Mouse (Mus musculus) lung, postnatal 0 days (tissue): Measurements from ENCODE around the gene Ppp3ca. TPM values are rescaled to one million over a fixed set of nuclear protein-coding genes. Genes with fewer than 3 reads are reported as not detected.

ENCODE experiments used
- ATAC-seq: fragments of 200-750 bp; cut with Nextera tagmentation; 2 replicates; pipeline ENCODE4 v1.8.0; 2017; ENCODE audit warnings: moderate library complexity
- DNase-seq: peaks from one replicate; pipeline ENCODE4 v3.0.0-alpha.2; 2016; ENCODE audit warnings: low spot score
- H3K27ac ChIP-seq: fragments of 300-500 bp; sonication (generic); 2 replicates; pipeline ENCODE4 v1.5.1; 2014; ENCODE audit warnings: antibody characterized with exemption, mild to moderate bottlenecking, low read length, mixed read lengths
- H3K27me3 ChIP-seq: fragments of 300-500 bp; sonication (generic); replicated peaks from 2 replicates; pipeline ENCODE4 v1.6.1; 2014; ENCODE audit warnings: low read length, mixed read lengths; ENCODE audit not compliant: insufficient read depth
- H3K36me3 ChIP-seq: fragments of 300-500 bp; sonication (generic); 2 replicates; pipeline ENCODE4 v1.6.1; 2014; ENCODE audit warnings: low read length, mixed read lengths; ENCODE audit not compliant: insufficient read depth
- H3K4me1 ChIP-seq: fragments of 300-500 bp; sonication (generic); 2 replicates; pipeline ENCODE4 v1.6.1; 2014; ENCODE audit warnings: antibody characterized with exemption, low read depth, low read length, mixed read lengths; ENCODE audit not compliant: insufficient read depth
- H3K4me2 ChIP-seq: fragments of 300-500 bp; sonication (generic); replicated peaks from 2 replicates; pipeline ENCODE4 v1.6.1; 2014; ENCODE audit warnings: low read depth, mild to moderate bottlenecking, low read length, moderate library complexity, mixed read lengths
- H3K4me3 ChIP-seq: fragments of 300-500 bp; sonication (generic); 2 replicates; pipeline ENCODE4 v1.5.1; 2014; ENCODE audit warnings: low read depth, low read length
- H3K9ac ChIP-seq: fragments of 300-500 bp; sonication (generic); replicated peaks from 2 replicates; pipeline ENCODE4 v1.6.1; 2014; ENCODE audit warnings: low read depth, mild to moderate bottlenecking
- H3K9me3 ChIP-seq: fragments of 300-500 bp; sonication (generic); 2 replicates; pipeline ENCODE4 v1.6.1; 2016; ENCODE audit warnings: low read length, mixed read lengths
- CTCF ChIP-seq: IDR thresholded peaks from 2 replicates; pipeline ENCODE4 v1.5.1; 2016; ENCODE audit warnings: antibody characterized with exemption, mild to moderate bottlenecking
- EP300 ChIP-seq: IDR thresholded peaks from 2 replicates; pipeline ENCODE4 v1.6.1; 2016; ENCODE audit warnings: antibody characterized with exemption, mild to moderate bottlenecking, control low read depth
- WGBS: fragments of 180-500 bp; shearing (Covaris S2); extraction: QIAGEN DNeasy Blood & Tissue Kit; methylation state at CpG from one replicate; pipeline ENCODE4 v1.1.7; 2014; 5-methylcytosine and 5-hydroxymethylcytosine counted together
- polyA plus RNA-seq: library from polyadenylated mRNA; unstranded; fragments of >200 nt; fragmentation: Nextera tagmentation; extraction: Ambion mirVana; gene quantifications from 2 replicates; pipeline ENCODE4 v1.2.1, GENCODE M21; 2015

Gene Ppp3ca
- polyA plus RNA-seq, 1 experiment from 2014 or later = 105 TPM

DNA sequence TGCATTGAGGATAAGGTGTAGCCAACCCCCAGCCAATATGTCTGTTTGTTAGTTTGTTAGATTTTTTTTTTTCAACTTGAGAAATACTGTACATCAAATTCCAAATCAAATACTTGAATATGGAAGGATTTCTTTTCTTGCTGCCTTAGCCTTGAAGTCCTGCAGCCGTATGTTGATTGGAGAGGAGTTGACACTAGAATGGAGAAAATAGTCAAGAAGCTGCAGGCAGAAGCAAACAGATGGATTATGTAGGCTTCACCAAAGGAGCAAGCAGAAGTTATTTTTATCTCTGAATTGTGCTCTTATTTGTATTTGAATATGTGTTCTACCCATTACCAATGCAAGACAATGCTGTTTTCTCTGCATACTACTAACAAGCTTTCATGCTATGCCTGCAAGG, 282.9 kb downstream of the Ppp3ca start:
- no peaks in the 10 kb centered on the region for H3K27me3 ChIP-seq
- whole genome bisulfite sequencing = 76% methylated on average over 1 of the region's 1 CpGs
- no peak for ATAC-seq
- TF ChIP-seq EP300 (no peak), CTCF (no peak)
- H3K9me3 ChIP-seq = no peaks in the 10 kb centered on the region
- DNase-seq = no peak
- H3K4me2 ChIP-seq = no peak overlapping the region
- H3K27ac ChIP-seq = no peak overlapping the region
- H3K36me3 ChIP-seq = no peaks in the 10 kb centered on the region
- no peak overlapping the region for H3K9ac ChIP-seq
- no peak overlapping the region for H3K4me3 ChIP-seq
- H3K4me1 ChIP-seq = no peaks in the 10 kb centered on the region

DNA sequence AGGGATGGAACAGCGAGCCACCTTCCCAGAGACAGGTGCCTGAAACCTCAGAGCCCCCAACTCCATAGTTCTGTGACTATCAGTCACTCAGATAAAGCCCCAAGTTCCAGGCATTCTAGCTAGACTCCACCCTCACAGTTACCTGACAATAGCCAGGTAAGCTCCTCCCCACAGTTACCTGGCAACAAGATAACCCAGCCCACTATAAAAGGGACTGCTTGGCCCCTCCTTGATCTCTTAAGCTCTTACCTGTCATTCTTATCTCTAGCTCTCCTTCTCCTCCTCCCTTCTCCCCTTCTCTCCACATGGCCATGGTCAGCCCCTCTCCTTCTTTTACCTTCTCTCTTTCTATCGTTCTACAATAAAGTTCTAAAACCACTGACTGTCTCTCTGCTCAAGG, 285.1 kb downstream of the Ppp3ca start:
- Histone ChIP-seq H3K4me2 (no peak overlapping the region), H3K9ac (no peak overlapping the region), H3K4me1 (no peaks in the 10 kb centered on the region), H3K27ac (no peak overlapping the region), H3K4me3 (no peak overlapping the region), H3K9me3 (no peaks in the 10 kb centered on the region), H3K27me3 (no peaks in the 10 kb centered on the region), H3K36me3 (no peaks in the 10 kb centered on the region)
- no peak for ATAC-seq
- WGBS = 80% methylated on average over 2 of the region's 2 CpGs
- no peak for DNase-seq
- TF ChIP-seq CTCF = no peak
- no peak for TF ChIP-seq EP300

DNA sequence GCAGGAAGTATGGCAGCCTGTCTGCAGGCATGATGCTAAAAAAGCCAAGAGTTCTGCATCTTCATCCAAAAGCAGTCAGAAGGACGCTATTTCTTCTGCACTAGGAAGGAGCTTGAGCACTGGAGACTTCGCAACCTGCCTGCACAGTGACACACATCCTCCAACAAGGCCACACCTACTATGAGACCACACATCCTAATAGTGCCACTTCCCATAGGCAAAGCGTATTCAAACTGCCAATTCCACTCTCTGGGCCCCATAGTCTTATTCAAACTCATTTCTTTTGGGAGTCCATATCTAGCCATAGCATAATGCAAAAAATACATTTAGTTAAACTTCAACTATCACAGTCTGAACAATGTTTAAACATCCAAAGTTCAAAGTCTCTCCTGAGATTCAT, 290.4 kb downstream of the Ppp3ca start:
- Histone ChIP-seq H3K4me2 (no peak overlapping the region), H3K9me3 (no peaks in the 10 kb centered on the region), H3K9ac (no peak overlapping the region), H3K27ac (no peak overlapping the region), H3K27me3 (no peaks in the 10 kb centered on the region), H3K4me3 (no peak overlapping the region), H3K4me1 (no peaks in the 10 kb centered on the region), H3K36me3 (no peaks in the 10 kb centered on the region)
- 89% methylated on average over 3 of the region's 3 CpGs for WGBS
- no peak for TF ChIP-seq CTCF
- no peak for ATAC-seq
- no peak for DNase-seq

DNA sequence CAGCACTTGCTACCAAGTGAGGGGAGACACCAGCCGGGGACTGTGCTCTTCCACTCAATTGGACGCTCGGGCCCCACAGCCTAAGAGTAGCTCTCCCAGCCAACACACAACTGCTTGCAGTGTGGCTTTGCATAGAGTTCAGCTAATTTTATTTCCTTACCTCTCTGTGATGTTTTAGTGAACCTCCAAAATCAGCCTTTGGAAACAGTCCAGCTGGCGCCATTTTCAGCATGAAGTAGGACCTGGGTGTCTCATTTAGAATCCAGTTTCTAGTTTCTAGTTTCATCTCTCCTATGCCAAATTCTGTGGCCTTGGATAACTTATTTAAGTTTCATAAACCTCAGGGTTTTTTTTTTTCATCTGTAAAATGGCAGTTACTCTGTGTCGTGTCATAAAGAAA, 296.9 kb downstream of the Ppp3ca start:
- no peaks in the 10 kb centered on the region for H3K9me3 ChIP-seq
- H3K4me1 ChIP-seq = no peaks in the 10 kb centered on the region
- no peak for TF ChIP-seq CTCF
- TF ChIP-seq EP300 = no peak
- no peak for DNase-seq
- H3K27me3 ChIP-seq = no peaks in the 10 kb centered on the region
- H3K36me3 ChIP-seq = no peaks in the 10 kb centered on the region
- ATAC-seq = no peak
- H3K4me3 ChIP-seq = no peak overlapping the region
- no peak overlapping the region for H3K27ac ChIP-seq
- no peak overlapping the region for H3K9ac ChIP-seq
- H3K4me2 ChIP-seq = no peak overlapping the region
- WGBS = 89% methylated on average over 5 of the region's 5 CpGs

DNA sequence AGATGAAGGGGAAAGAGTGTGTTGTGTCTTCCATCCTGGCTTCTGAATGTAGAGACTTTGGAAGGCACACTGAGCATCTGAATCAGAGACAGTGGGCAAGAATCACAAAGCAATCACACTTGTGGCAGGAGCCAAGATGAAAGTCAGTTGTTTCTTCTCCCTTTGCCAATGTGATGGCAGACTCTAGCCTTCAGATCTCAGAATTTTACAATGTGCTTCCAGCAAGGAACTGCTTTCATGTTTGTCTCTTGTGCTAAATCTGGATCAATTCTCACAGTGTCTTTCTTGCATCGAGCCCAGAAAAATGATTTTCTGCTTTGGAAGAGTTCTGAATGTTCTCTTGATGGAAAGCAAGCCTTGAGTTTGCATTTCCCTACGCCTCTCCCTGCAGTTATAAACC, 297.6 kb downstream of the Ppp3ca start:
- no peaks in the 10 kb centered on the region for H3K9me3 ChIP-seq
- H3K4me3 ChIP-seq = no peak overlapping the region
- H3K4me2 ChIP-seq = no peak overlapping the region
- DNase-seq (no peak), ATAC-seq (no peak)
- no peaks in the 10 kb centered on the region for H3K36me3 ChIP-seq
- H3K9ac ChIP-seq = no peak overlapping the region
- no peak for TF ChIP-seq EP300
- no peak for TF ChIP-seq CTCF
- no peak overlapping the region for H3K27ac ChIP-seq
- 83% methylated on average over 2 of the region's 2 CpGs for WGBS
- no peaks in the 10 kb centered on the region for H3K4me1 ChIP-seq
- H3K27me3 ChIP-seq = no peaks in the 10 kb centered on the region

DNA sequence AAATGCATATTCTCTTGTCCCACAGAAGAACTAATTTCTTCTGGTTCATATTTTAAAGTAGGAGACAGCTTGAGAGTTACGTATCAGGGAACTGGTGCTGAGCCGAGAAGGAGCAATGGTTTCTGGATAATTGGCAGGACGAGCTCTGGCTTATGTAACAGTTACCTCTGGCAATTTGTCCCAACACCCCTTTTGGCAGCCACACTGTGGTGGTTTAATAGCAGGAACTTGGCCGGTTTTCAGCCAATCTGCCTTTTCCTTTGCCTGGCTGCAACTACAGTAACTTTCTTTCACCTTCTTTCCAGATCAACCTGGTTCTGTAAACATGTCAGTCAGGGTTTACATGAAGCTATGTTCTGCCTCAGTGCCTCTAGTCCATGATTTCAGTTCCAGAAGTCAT, 299.9 kb downstream of the Ppp3ca start:
- Histone ChIP-seq H3K27ac (no peak overlapping the region), H3K4me3 (no peak overlapping the region), H3K9me3 (no peaks in the 10 kb centered on the region), H3K9ac (no peak overlapping the region), H3K4me2 (no peak overlapping the region), H3K36me3 (no peaks in the 10 kb centered on the region), H3K27me3 (no peaks in the 10 kb centered on the region), H3K4me1 (no peaks in the 10 kb centered on the region)
- ATAC-seq = no peak
- 53% methylated on average over 4 of the region's 4 CpGs for WGBS
- no peak for DNase-seq
- TF ChIP-seq EP300 (no peak), CTCF (no peak)

DNA sequence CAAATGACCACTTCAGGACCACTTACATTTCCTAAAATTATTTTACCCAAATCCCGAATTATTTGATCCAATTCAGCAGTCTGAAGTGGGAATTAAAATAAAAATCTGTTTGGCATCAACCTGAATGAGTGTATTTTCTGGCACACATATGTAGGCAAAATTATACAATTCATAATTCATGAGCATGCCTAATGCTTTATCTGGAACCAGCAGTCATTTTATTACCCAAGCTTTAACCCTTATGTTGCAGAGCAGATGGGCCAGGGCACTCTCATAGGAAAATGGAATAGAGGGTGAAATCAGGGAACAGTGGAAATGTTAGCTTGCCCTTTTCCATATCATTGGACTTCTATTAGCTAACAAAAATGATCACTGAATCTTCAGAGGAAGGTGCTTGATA, 307.9 kb downstream of the Ppp3ca start:
- TF ChIP-seq EP300 = no peak
- no peak for TF ChIP-seq CTCF
- DNase-seq (no peak), ATAC-seq (no peak)
- Histone ChIP-seq H3K4me3 (no peak overlapping the region), H3K4me1 (no peaks in the 10 kb centered on the region), H3K9ac (no peak overlapping the region), H3K4me2 (no peak overlapping the region), H3K27ac (no peak overlapping the region), H3K36me3 (no peaks in the 10 kb centered on the region), H3K27me3 (no peaks in the 10 kb centered on the region), H3K9me3 (no peaks in the 10 kb centered on the region)
- 54% methylated on average over 1 of the region's 1 CpGs for whole genome bisulfite sequencing
